Mouse (Mus musculus) hindbrain, postnatal 0 days (tissue): Measurements from ENCODE around the gene Zfp472. TPM values are rescaled to one million over a fixed set of nuclear protein-coding genes. Genes with fewer than 3 reads are reported as not detected.

Experiments
- ATAC-seq: fragments of 200-750 bp; cut with Nextera tagmentation; 2 replicates; pipeline ENCODE4 v1.8.0; 2017; ENCODE audit warnings: mild to moderate bottlenecking, moderate TSS enrichment, moderate library complexity
- DNase-seq: peaks from one replicate; pipeline ENCODE4 v3.0.0-alpha.2; 2015; ENCODE audit warnings: low spot score
- H3K27ac ChIP-seq: fragments of 300-500 bp; sonication (generic); 2 replicates; pipeline ENCODE4 v1.5.1; 2014; ENCODE audit warnings: mild to moderate bottlenecking
- H3K27me3 ChIP-seq: fragments of 300-500 bp; sonication (generic); 2 replicates; pipeline ENCODE4 v1.6.1; 2014; ENCODE audit warnings: low read length, mixed read lengths; ENCODE audit not compliant: insufficient read depth
- H3K36me3 ChIP-seq: fragments of 300-500 bp; sonication (generic); 2 replicates; pipeline ENCODE4 v1.6.1; 2014; ENCODE audit warnings: low read length, mixed read lengths; ENCODE audit not compliant: insufficient read depth
- H3K4me1 ChIP-seq: fragments of 300-500 bp; sonication (generic); 2 replicates; pipeline ENCODE4 v1.6.1; 2014; ENCODE audit warnings: antibody characterized with exemption, low read length, mixed read lengths; ENCODE audit not compliant: insufficient read depth
- H3K4me2 ChIP-seq: fragments of 300-500 bp; sonication (generic); 2 replicates; pipeline ENCODE4 v1.6.1; 2014; ENCODE audit warnings: low read depth, mild to moderate bottlenecking, low read length, moderate library complexity, mixed read lengths
- H3K4me3 ChIP-seq: fragments of 300-500 bp; sonication (generic); 2 replicates; pipeline ENCODE4 v1.5.1; 2014; ENCODE audit warnings: low read length
- H3K9ac ChIP-seq: fragments of 300-500 bp; sonication (generic); replicated peaks from 2 replicates; pipeline ENCODE4 v1.6.1; 2014; ENCODE audit warnings: mild to moderate bottlenecking, low read length, moderate library complexity, mixed read lengths
- H3K9me3 ChIP-seq: fragments of 300-500 bp; sonication (generic); 2 replicates; pipeline ENCODE4 v1.6.1; 2016; ENCODE audit warnings: low read length, mixed read lengths
- CTCF ChIP-seq: IDR thresholded peaks from 2 replicates; pipeline ENCODE4 v1.5.1; 2016; ENCODE audit warnings: antibody characterized with exemption, control low read depth, low read depth
- WGBS: fragments of 180-500 bp; shearing (Covaris S2); extraction: QIAGEN DNeasy Blood & Tissue Kit; methylation state at CpG from one replicate; pipeline ENCODE4 v1.1.7; 2014; 5-methylcytosine and 5-hydroxymethylcytosine counted together
- polyA plus RNA-seq: library from polyadenylated mRNA; unstranded; fragments of >200 nt; fragmentation: Nextera tagmentation; extraction: Ambion mirVana; gene quantifications from 2 replicates; pipeline ENCODE4 v1.2.1, GENCODE M21; 2015
- total RNA-seq: library from RNA; depleted of rRNA; stranded (reverse); fragments of >200 nt; gene quantifications from 2 replicates; pipeline ENCODE4 v1.2.3, GENCODE M21; 2014; rRNA removed

The Zfp472 gene
- total RNA-seq = 3.8 and 5.9 TPM in 2 replicates
- 6.4 and 6.5 TPM in 2 replicates for polyA plus RNA-seq

DNA sequence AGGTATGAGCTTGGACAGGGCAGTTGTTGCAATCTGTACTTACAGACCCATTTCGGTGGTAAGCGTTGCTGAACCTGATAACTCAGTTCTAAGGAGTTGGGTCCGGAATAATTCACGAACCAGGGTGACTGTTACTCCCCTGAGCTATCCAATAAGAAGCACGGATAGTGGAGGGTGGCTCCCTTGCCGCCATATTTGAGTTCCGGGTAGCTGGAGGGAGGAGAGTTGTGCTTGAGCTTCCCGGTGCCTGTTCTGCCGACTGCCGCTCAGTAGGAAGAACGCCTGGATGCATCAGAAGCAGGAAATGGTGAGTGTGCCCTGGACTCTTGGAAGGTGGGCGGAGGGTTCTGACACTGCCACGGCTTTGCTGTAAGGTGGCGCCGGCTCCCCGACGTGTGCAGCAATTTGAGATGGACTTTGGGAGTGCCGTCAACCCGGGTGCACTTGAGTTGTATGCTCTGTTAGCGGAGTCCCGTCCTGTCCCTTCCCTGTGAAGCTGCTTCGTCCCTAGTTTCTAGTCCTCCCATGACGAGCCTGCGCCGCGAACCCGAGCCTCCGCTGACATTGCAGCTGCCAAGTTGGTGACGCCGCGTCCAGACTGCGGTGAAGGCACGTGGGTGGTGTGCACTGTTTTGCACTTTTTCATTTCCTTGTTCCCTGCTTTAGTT is at the start of gene Zfp472:
Zfp472 (plus strand) TSS at position 192 of the 668 bp plus-strand sequence.
- H3K4me2 ChIP-seq = peak within 1 kb of the TSS; percentile 81
- H3K9ac ChIP-seq = peak within 1 kb of the TSS; percentile 60
- TF ChIP-seq CTCF = no peak
- peak within 1 kb of the TSS; percentile 60 for H3K4me3 ChIP-seq
- H3K36me3 ChIP-seq = no peaks in the 10 kb centered on the region
- under 1% methylated on average over 33 of the region's 33 CpGs for WGBS
- H3K4me1 ChIP-seq = peaks cover 12% of the 10 kb centered on the region
- no peaks in the 10 kb centered on the region for H3K9me3 ChIP-seq
- H3K27ac ChIP-seq = peak within 1 kb of the TSS; percentile 71
- no peaks in the 10 kb centered on the region for H3K27me3 ChIP-seq
- ATAC-seq (peak; percentile 100), DNase-seq (peak; percentile 94)

DNA sequence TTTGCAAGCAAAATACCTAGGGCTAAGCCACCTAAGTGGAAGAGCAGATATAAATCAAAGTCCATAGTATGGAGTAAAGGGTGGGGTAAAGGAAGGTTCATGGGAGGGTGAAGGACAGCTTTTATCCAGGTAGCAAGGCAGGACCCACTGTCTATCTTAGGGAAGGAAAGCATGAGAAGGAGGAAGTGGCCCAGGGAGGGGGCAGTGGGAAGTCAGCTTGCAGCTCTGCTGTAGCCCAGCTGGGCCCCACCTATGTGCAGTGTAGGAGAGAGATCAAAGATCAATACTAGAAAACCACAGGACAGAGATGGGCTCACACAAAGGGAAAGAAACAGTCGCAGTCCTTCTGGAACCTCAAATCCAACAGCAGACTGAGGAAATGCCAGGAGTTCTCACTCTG is 49.5 kb upstream of the Zfp472 start:
- ATAC-seq (no peak), DNase-seq (no peak)
- H3K4me1 ChIP-seq = no peaks in the 10 kb centered on the region
- H3K9ac ChIP-seq = no peak overlapping the region
- TF ChIP-seq CTCF = no peak
- WGBS = 87% methylated on average over 1 of the region's 1 CpGs
- H3K27ac ChIP-seq = no peak overlapping the region
- no peak overlapping the region for H3K4me3 ChIP-seq
- H3K9me3 ChIP-seq = peaks cover 8% of the 10 kb centered on the region
- no peak overlapping the region for H3K4me2 ChIP-seq
- H3K27me3 ChIP-seq = no peaks in the 10 kb centered on the region
- no peaks in the 10 kb centered on the region for H3K36me3 ChIP-seq

DNA sequence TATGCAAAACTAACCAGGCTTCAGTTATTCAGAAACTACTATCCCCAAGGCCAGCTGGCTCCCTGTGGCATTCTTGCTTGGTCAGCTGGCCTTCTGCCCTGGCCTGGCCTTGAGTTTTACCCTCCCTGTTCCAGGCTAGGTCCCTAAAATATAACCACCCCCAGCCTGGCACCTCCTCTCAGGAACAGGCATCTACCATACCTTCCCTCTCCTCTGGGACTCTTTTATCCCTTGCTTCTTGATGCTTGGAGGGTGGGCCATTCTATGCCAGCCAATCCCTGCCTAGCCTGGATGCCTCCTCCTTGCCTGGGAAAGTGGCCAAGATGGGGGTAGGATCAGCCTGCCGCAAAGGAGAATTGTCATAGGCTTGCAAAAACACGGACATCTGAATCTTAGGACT is 48.5 kb upstream of the Zfp472 start, which contains the start of gene Cyp4f14:
Cyp4f14 (minus strand) TSS at position 212 of the 400 bp plus-strand sequence.
- Histone ChIP-seq H3K9me3 (peaks cover 10% of the 10 kb centered on the region), H3K36me3 (no peaks in the 10 kb centered on the region), H3K27ac (no peak within 1 kb of the TSS), H3K4me1 (no peaks in the 10 kb centered on the region), H3K4me3 (no peak within 1 kb of the TSS), H3K27me3 (no peaks in the 10 kb centered on the region), H3K9ac (no peak within 1 kb of the TSS), H3K4me2 (no peak within 1 kb of the TSS)
- DNase-seq (peak; percentile 50), ATAC-seq (peak; percentile 58; the same call in 1 of the 2 replicates)
- 37% methylated on average over 2 of the region's 2 CpGs for WGBS
- no peak for TF ChIP-seq CTCF

- TF ChIP-seq CTCF = no peak
Measured at GRCm38 (mm10) chr17:32919123-32919522, 46.5 kb upstream of the Zfp472 start.

GRCm38 (mm10) chr17:32923681-32924080 is 41.9 kb upstream of the Zfp472 start:
- TF ChIP-seq CTCF = no peak
- no peak overlapping the region for H3K4me3 ChIP-seq
- no peak for DNase-seq
- no peaks in the 10 kb centered on the region for H3K4me1 ChIP-seq
- ATAC-seq = no peak
- H3K27me3 ChIP-seq = no peaks in the 10 kb centered on the region
- no peak overlapping the region for H3K4me2 ChIP-seq
- no peak overlapping the region for H3K9ac ChIP-seq
- H3K36me3 ChIP-seq = no peaks in the 10 kb centered on the region
- WGBS = 97% methylated on average over 1 of the region's 1 CpGs
- H3K27ac ChIP-seq = no peak overlapping the region
- peaks cover 10% of the 10 kb centered on the region for H3K9me3 ChIP-seq

More at GRCm38 (mm10) chr17:32919123-32919522, 46.5 kb upstream of the Zfp472 start:
- H3K36me3 ChIP-seq = no peaks in the 10 kb centered on the region
- H3K9ac ChIP-seq = no peak overlapping the region
- H3K4me2 ChIP-seq = no peak overlapping the region
- no peaks in the 10 kb centered on the region for H3K27me3 ChIP-seq
- 81% methylated on average over 2 of the region's 2 CpGs for WGBS
- no peak overlapping the region for H3K27ac ChIP-seq
- H3K4me3 ChIP-seq = no peak overlapping the region
- no peaks in the 10 kb centered on the region for H3K4me1 ChIP-seq
- DNase-seq (no peak), ATAC-seq (no peak)
- H3K9me3 ChIP-seq = peaks cover 10% of the 10 kb centered on the region

DNA sequence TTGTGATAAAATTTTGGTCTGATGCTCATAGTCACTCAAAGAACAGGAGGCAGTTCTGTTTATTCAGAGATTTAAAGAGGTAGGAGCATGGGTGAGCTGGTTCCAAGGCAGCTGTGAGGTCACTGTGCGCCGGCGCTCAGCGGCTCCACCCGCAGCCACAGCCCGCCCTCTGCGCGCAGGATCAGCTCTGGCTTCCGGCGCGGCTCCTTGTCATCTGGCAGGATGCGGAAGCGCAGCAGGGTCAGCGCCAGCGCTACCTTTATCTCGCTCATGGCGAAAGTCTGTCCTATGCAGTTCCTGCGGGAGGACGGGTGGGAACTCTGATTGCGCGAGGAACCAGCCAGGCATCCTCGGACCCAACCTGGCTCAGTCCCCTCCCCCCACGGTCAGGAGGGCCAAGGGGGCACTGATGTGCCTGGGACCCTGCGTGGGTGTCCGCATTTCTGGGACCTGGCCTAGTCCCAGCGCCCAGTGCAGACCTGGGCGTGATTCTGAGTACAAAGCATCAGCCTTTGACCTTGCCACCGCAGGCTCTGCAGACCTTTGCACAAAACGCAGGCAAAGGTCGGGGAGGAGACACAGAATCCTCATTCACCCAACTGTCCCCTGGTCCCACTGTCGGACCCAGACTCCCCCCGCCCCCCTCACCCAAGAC is 40.8 kb upstream of the Zfp472 start:
- DNase-seq (peak; percentile 85), ATAC-seq (peak; percentile 98)
- Histone ChIP-seq H3K4me2 (peak overlapping the region; percentile 58), H3K36me3 (no peaks in the 10 kb centered on the region), H3K27me3 (no peaks in the 10 kb centered on the region), H3K27ac (peak overlapping the region; percentile 42), H3K9ac (peak overlapping the region; percentile 59), H3K9me3 (peaks cover 10% of the 10 kb centered on the region), H3K4me1 (no peaks in the 10 kb centered on the region), H3K4me3 (peak overlapping the region; percentile 38)
- WGBS = 22% methylated on average over 32 of the region's 32 CpGs
- TF ChIP-seq CTCF = peak; percentile 28; the same call in 1 of the 2 replicates

DNA sequence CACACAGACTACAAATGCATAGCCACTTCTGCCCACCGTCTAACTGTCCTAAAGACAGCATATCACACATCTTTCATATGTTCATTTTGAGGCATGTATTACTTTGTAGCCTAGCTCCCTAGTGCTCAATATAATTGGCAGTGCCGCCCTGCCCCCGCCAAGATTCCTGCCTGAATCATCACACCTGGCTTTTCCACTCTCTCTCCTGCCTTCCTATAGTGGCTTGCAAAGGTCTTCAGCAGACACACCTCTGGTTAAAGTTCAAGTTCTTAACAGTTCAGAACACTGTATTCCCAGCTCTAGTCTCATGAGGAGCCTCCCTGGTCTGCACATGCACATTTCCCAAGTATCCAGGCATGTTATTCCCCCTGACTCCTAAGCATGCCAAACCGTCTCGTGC is 37.8 kb upstream of the Zfp472 start:
- TF ChIP-seq CTCF = no peak
- Histone ChIP-seq H3K9ac (no peak overlapping the region), H3K9me3 (no peaks in the 10 kb centered on the region), H3K4me2 (no peak overlapping the region), H3K36me3 (no peaks in the 10 kb centered on the region), H3K27ac (no peak overlapping the region), H3K4me3 (no peak overlapping the region), H3K27me3 (no peaks in the 10 kb centered on the region), H3K4me1 (no peaks in the 10 kb centered on the region)
- ATAC-seq = no peak
- 83% methylated on average over 5 of the region's 5 CpGs for WGBS
- DNase-seq = no peak
